Mouse (Mus musculus): ENCODE results near the gene Pnliprp1.
A peak's percentile ranks its signal among the peaks of the same experiment; 100 is the strongest.

The Pnliprp1 gene

GRCm38 (mm10) chr19:58781566-58781965, 52.9 kb downstream of the Pnliprp1 start:
- DNase-seq: peak; percentile 49 to 67

GRCm38 (mm10) chr19:58783938-58784337, 55.3 kb downstream of the Pnliprp1 start:
- DNase-seq: peak; percentile 76 to 78

GRCm38 (mm10) chr19:58789194-58789593, 60.5 kb downstream of the Pnliprp1 start:
- DNase-seq: peak in 1 of 2 experiments; percentile 34
